Mouse (Mus musculus) layer of hippocampus, adult 2 months (tissue): Measurements from ENCODE around the gene Hist1h2ba. TPM values are rescaled to one million over a fixed set of nuclear protein-coding genes. Genes with fewer than 3 reads are reported as not detected.

ENCODE experiments used
- DNase-seq, 2 experiments: peaks; one replicate each; pipeline ENCODE4 v3.0.0; 2022; ENCODE audit warnings: low spot score in 2 of 2
- H3K27ac ChIP-seq: fragments of 200-600 bp; 2 replicates; pipeline ENCODE4 v1.8.1; 2022
- H3K4me3 ChIP-seq: fragments of 200-600 bp; 2 replicates; pipeline ENCODE4 v1.8.1; 2022; ENCODE audit warnings: mild to moderate bottlenecking
- CTCF ChIP-seq: fragments of 200-600 bp; conservative IDR thresholded peaks from 2 replicates; pipeline ENCODE4 v1.8.1; 2022; ENCODE audit warnings: antibody characterized with exemption, mild to moderate bottlenecking, moderate library complexity
- microRNA-seq, 2 experiments: library from miRNA; unstranded; fragments of <30 nt; microRNA quantifications; one replicate each; pipeline ENCODE4 v1.2.0; 2021
- total RNA-seq, 2 experiments: library from RNA; stranded (reverse); gene quantifications; 2 replicates each; pipeline ENCODE4 v1.2.3; 2021

Gene Hist1h2ba
- total RNA-seq, 2 experiments from 2014 or later: not detected

DNA sequence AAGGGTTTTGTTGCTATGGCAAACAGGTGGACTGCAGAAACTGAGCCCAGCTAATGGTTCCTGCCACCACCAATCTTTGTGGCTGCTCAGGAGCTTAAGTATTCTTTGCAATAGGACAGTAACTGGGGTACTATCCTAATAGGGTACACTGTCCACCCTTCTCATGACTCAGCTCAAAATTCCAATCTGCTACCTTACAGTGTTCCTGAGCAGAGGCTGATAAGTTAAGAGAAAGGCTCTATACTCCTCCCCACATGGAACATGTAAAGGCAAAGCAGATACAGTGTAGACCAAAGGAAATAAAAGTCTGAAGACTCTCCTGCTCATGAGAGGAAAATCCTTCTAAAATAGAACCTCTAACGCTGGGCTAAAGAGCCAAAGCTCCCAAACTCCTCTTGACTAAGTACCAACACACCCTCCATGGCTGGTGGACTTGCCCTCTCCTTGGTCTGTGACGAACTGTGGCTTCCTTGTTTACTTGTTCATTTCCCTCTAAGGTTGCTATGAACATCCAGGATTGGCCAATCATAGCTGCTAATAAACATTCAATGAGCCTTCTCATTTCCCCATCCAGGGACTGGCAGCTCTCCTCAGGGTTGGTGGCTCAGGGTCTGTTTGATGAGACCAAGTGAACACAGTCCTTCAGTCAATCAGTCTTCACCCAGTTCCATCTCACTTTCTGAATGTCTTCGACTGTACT lies 46.8 kb downstream of the Hist1h2ba start:
- no peak for TF ChIP-seq CTCF
- DNase-seq: no peak
- no peak overlapping the region for H3K4me3 ChIP-seq
- H3K27ac ChIP-seq: no peak overlapping the region

DNA sequence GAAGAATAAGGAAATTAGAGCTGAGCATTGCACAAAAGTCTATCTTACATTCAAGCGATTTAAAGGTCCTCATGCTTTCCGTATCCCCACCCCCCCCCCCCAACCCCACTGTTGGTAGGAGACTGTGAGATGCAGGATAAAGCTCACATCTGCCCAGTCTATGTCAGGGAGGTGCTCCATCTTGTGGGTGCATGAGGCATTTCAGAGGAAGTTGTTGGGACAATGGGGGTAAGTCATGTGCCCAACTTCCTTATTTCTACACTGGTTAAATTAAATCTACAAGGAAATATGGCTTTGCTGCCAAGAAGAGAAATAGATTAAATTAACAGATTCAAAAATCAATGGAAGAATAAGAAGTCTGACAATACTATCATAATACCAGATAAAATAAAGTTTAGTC lies 48.4 kb downstream of the Hist1h2ba start:
- peak in 1 of 2 experiments; percentile 12 for DNase-seq
- peak; percentile 67 for TF ChIP-seq CTCF
- H3K27ac ChIP-seq: no peak overlapping the region
- no peak overlapping the region for H3K4me3 ChIP-seq

Small RNA genes lying within 50 kb of the gene (microRNA-seq; reads per million reads assigned to microRNA genes)
- 0 reads per million in 2 experiments for gene Gm44344

Other genes with a start within 250 kb of the Hist1h2ba start
- gene Hist1h2bc, start 250.0 kb downstream of the Hist1h2ba start, total RNA-seq: 10 to 100 TPM; 45.1 to 50.2 TPM
- gene Hist1h1t, start 238.3 kb downstream of the Hist1h2ba start, total RNA-seq: not detected
- gene Hist1h4c, start 235.7 kb downstream of the Hist1h2ba start, total RNA-seq: 100 to 1,000 TPM; 108 to 115 TPM
- 1 to 10 TPM; 3.2 to 3.6 TPM for gene Hfe, start 223.3 kb downstream of the Hist1h2ba start, total RNA-seq
- gene Hist1h1c, start 195.3 kb downstream of the Hist1h2ba start, total RNA-seq: 10 to 100 TPM; 59.1 to 68.1 TPM
- 1 to 10 TPM; 3.6 to 5.9 TPM for gene Hist1h3c, start 188.6 kb downstream of the Hist1h2ba start, total RNA-seq
- gene Hist1h2bb, start 187.4 kb downstream of the Hist1h2ba start, total RNA-seq: 10 to 100 TPM; 23.0 to 24.7 TPM
- 10 to 100 TPM; 24.4 to 27.3 TPM for gene Hist1h2ab, start 183.0 kb downstream of the Hist1h2ba start, total RNA-seq
- gene Hist1h3b, start 181.9 kb downstream of the Hist1h2ba start, total RNA-seq: 10 to 100 TPM; 13.6 to 15.0 TPM
- gene Hist1h4b, start 177.1 kb downstream of the Hist1h2ba start, total RNA-seq: 10 to 100 TPM; 70.9 to 73.8 TPM
- 10 to 100 TPM; 46.0 to 55.3 TPM for gene Hist1h4a, start 172.9 kb downstream of the Hist1h2ba start, total RNA-seq
- 10 to 100 TPM; 35.0 to 41.6 TPM for gene Hist1h3a, start 171.8 kb downstream of the Hist1h2ba start, total RNA-seq
- 10 to 100 TPM; 18.5 to 18.9 TPM for gene Hist1h1a, start 170.5 kb downstream of the Hist1h2ba start, total RNA-seq
- gene Trim38, start 164.2 kb downstream of the Hist1h2ba start, total RNA-seq: not detected
- gene Slc17a2, start 127.2 kb downstream of the Hist1h2ba start, total RNA-seq: under 1 TPM in 1 of 2 experiments, not detected in 1; 0.10 TPM
- not detected for gene Slc17a3, start 94.7 kb downstream of the Hist1h2ba start, total RNA-seq
- not detected for gene Slc17a1, start 66.4 kb downstream of the Hist1h2ba start, total RNA-seq
- not detected for gene Slc17a4, start 19.1 kb downstream of the Hist1h2ba start, total RNA-seq
- gene Hist1h2aa, start 306 bp upstream of the Hist1h2ba start, total RNA-seq: not detected
- gene Scgn, start 57.1 kb upstream of the Hist1h2ba start, total RNA-seq: 1 to 10 TPM in 1 of 2 experiments, under 1 TPM in 1; 0.95 to 1.1 TPM